Mouse (Mus musculus): ENCODE results near the gene Tspan13.

DNA sequence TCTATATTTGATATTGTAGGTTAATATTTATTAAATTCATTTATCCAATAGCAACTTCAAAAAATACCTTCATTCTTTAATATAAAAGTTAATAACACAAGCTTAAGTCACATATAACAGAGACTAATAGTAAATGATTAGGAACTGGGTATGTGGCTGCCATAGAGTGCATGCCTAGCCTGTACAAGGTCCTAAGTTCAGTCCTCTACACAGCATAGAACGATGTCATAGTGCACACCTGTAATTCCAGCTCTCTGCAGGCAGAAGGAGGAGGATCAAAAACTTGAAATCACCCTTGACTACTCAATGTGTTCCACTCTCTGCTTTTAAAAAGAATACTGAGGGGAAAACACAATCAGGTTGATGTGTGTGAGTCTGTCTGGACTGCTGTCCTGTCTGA, 8.0 kb upstream of the Tspan13 start:
- no peak for TF ChIP-seq POLR2A (IDR thresholded peaks at IDR 0.05; ENCODE audit: borderline replicate concordance, low read depth, low read length)
- TF ChIP-seq CTCF (IDR thresholded peaks at IDR 0.05; ENCODE audit: low read depth, low read length), result no peak

Data from bone marrow macrophage, adult 2 months (primary cell).